Mouse (Mus musculus) cerebellum, postnatal 4 days (tissue): ENCODE data around the gene Sdk2.
A peak's percentile ranks its signal among the peaks of the same experiment; 100 is the strongest.

Experiments used
- DNase-seq, 2 experiments: peaks; one replicate each; pipeline ENCODE4 v3.0.0; 2022; ENCODE audit warnings: low spot score in 2 of 2, mixed read lengths in 1 of 2

Sdk2 gene

DNA sequence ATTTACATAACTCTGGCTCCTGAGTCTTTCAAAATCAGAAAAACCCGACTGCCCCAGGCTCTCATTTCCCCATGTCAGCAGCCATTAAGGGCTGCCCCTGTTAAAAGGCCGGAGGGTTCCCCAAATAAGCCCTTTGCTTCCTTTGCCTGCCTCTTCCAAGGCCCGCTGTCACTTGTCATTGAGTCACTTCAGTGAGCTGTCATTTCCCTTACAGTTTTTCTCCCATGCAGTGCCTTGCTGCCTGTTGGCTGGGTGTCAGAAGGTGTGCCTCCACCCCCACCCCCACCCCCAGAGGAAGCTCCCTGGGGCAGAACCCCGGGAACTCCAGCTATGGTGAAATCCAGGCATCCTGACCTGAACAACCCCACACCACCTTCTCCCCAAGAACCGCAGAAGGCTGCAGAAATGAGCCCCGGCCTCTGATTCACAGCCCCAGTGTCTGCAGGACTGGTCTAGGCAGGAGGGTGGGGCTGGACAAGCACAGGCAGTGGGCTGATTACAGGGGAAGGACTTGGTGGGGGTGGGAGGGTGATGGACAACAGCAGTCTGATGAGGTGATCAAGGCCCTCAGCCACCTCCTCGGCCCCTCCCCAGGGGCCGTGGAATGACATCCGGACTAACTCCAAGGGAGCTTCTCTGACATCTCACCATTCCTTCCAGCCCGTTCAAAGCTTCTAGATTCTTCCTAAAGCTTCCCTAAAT is 300.4 kb downstream of the Sdk2 start:
- DNase-seq, result no peak

DNA sequence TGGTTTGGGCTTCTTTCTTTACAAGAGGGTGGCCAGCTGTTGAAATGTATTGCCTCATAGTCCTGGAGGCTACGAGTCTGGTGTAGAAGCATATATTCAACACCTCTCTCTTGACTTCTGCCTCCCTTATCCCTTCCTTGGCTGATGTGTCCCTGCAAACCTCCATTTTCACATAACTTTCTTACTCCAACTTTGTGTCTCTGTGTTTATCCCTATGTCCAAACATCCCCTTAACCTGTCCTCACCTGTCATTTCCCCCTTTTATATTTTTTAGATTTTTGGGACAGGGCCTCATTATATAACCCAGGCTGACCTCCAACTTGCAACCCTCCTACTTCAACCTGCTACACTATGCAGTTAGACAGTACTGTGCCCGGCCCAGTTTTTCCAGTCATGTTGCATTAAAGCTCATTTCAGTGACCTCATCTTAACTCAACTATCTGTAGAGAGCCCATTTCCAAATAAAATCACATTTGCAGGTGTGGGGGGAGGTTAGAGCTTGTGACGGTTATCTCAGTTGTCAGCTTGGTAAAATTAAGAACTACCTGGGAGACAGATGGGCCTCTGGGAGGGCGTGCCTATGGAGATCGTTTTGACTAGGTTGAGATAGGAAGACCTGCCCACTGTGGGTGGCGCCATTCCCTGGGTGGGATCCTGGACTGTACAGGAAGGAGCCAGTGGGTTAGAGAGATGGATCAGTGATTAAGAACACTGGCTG is 302.6 kb downstream of the Sdk2 start:
- DNase-seq, result no peak

DNA sequence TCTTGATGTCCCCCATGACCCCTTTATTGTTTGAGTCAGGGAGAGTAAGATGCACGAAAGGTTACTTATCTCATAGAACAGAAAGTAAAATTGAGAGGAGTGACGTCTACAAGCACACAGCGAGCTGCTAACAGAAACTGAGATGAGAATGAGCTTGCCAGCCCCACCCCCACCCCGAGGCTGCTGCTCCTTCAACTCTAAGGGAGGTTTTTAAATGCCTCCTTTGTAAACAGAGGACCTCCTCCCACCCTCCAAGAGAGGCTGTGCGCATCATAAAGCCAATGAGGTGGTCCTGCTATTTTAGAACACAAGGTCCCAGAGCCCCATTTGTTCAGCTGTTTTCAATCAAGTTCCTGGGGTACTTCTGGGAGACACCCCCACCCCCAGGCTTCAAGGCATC is 303.4 kb downstream of the Sdk2 start:
- no peak for DNase-seq

DNA sequence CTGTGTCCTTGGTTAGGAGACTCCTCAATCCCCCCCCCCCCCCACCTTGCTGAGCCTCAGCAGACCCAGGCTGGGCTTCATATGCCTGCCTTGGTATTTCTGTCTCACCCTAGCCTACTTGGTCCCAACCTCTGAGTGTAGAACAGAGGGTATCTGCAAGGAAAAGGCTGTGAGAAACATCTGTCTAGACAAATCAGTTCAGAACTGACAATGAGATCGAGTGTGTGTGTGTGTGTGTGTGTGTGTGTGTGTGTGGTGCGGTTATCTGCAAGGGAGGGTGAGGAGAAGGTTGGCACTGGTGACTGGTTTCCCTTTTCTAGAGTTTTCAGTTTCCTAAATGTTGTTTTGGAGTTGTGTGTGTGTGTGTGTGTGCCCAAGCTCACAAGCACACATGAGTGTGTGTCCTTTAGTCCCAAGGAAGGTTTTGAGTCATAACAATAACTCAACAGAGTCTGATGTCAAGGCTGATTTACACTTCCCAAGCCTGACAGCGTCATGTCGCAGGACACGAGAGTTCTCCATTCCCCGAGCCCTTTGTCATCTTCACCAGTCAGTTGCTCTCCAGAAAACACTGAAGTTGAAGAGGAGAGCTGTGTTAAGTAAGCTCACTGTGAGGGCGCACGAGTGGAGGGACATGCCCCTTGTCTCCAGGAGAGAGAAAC is 304.6 kb downstream of the Sdk2 start:
- no peak for DNase-seq

DNA sequence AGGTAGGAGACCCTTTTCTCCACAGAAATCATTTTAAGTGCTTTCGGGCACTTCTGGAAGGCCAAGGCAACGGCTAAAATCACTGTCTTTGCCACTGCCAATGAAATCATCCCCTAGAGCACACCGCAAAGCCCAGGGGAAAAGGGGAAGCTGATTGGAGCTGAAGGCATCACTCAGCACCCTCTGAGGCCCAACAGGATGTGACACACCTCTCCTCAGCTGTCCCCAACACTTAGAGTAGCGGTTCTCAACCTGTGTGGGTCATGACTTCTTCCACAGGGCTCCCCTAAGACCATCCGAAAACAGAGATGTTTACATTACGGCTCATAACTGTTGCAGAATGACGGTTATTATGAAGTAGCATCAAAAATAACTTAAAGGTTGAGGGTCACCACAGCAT is 305.2 kb downstream of the Sdk2 start:
- DNase-seq, result no peak

DNA sequence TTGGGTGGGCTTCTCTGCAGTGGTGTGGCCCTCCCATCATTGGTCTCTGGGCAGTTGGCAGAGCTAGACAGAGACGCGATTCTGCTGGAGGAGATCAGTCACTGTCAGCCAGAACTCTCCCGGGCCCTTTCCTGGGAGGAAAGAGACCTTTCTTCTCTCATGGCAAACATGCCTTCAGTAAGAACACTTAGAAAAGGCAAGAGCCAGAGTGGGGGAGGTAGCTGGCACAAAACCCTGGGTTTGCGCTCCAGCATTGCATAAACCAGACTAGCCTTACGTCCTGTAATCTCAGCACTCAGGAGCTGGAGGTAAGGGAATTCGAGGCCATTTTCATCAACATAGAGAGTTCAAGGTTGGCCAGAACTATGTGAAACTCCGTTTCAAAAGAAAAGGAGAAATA is 306.4 kb downstream of the Sdk2 start:
- DNase-seq, result no peak

DNA sequence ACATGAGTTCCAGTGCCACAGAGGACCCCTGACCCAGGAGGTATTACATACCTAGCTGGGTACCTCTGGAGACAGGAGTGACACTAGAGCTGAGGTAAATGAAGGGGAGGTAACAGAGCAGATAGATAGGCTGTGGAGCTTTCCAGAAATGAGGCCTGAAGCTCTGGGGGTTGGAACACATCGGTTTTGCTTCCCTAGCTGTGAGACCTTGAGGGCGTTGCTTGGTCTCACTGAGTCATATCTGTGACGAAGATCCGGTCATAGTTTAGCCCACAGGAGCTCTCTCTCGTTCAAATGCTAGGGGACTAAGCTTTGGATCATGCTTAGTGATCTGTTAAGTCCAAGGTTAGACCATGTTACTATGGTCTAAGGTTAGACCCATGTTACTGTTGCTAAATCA is 308.0 kb downstream of the Sdk2 start:
- no peak for DNase-seq

DNA sequence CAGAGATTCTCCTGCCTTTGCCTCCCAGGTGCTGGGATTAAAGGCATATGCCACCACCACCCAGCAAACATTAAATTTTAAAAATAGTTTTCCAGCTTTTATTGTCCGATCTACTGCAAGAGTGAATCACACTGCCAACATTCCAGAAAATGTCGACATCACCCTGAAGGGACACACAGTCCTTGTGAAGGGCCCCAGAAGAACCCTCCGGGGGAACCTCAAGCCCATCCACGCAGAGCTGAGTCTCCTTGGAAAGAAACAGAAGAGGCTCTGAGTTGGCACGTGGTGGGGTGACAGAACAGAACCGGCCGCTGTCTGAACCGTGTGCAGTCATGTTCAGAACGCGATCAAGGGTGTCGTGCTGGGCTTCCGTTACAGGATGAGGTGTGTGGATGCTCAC is 310.3 kb downstream of the Sdk2 start:
- DNase-seq, result no peak

DNA sequence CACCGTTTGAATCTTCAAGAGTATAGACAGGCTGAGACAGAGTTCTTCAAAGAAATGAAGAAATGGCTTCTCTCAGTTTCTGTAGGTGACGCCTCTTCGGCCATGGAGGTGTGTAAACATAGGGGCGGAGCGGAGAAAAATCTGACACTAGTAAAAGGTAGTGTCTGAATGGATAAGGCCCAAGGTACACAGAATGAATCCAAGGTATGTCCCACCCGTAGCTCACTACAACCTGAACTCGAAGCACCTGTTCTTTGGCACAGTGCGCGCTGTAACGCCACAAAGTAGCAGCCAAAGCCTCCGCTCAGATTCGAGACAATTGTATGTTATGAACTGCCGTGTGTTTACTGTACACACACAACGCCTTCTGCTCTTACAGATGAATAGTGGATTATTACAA is 311.0 kb downstream of the Sdk2 start:
- no peak for DNase-seq

DNA sequence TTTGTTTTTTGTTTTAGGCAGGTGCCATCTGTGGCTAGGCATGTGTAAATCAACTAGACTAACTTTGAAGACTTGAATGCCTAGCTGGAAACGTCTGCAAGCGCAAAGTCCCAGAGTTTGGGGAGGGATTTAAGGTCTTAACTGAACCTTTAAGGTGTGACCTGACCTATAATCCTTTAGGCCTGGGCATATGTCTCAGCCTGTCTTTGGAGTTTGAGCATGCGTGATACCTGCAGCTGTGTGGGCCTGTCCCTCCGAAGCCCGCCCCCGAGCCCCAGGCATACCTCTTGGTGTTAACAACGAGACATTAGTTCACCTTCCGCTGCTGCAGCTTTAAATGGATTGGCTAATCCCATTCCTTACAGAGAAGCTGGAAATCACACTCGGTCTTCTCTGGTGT is 312.0 kb downstream of the Sdk2 start:
- no peak for DNase-seq

DNA sequence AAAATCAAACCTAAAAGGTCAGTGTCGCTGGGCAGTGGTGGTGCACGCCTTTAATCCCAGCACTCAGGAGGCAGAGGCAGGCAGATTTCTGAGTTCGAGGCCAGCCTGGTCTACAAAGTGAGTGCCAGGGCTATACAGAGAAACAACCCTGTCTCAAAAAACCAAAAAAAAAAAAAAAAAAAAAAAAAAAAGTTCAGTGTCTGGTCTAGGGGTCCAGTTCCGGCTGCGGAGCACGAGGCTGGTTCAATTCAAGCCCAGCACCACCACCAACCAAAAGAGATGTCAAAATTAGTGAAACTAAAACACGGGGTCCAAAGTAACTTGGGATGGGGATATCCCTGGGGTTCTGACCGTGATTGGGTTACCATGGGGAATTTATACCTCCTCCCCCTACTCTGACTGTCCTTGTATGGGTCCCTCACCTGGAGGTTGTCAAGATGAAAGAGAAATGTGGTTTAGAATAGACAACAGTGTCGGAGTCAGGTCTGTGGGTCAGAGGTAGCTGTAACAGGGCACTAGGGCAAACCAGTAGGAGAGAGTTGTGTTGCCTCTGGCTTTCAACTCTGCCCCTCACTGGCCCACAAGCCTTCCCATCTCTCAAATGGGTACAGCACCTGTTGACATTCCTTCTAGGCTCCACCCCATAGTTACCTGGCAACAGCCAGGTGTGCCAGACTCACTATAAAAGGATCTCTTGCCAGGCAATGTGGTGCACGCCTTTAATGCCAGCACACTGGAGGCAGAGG is 314.0 kb downstream of the Sdk2 start:
- DNase-seq, result no peak

DNA sequence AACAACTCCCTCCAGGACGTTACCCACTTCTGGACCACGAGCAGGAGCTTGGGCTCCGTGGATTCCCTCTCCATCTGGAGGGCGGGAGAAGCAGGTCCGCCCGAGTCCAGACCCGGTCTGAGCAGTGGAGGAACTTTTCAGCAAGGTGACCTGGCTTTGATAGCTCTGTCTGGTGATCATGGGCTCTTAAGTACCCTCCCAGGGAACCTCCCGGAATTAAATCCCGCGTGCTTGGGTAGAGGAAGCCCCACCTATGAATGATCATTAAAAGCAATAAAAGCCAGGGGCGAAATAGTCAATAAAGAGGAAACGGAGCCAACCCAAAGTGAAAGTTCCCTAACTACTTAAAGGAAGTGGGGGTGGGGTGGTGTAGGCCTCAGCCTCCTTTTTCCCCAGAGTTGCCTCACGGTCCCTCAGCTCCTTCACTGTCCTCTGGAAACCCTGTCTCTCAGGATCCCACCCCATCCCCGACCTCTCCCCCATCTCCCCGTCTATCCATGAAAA is 314.6 kb downstream of the Sdk2 start:
- DNase-seq, result no peak

DNA sequence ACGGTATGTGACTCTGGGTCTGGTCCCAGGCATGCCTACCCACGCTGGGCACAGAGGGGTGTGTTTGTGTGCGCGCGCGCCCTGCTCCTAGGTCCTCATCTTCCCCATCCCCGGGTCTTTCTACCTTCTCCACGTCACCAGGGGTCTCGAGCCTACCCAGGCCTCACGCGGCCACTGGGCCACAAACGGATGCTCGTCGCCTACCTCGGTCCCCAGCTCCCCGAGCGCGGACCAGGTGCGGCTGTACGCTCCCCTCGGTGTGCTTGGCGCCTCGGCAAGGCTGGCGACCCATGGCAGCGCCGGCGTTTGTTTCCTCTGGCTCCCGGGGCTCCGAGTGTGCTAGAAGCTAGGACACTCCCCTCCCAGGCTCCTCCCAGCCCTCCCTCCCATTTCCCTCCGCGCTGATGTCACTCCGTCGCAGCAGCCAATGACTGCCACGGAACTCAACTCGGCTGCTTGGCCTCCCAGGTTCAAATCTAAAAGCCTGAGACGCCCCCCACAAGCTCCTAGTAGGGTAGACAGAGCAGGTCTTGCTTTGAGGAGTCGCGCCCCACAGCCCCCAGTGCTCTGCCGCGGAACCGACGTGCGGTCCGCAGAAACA is 315.3 kb downstream of the Sdk2 start, which contains the start of gene Cdc42ep4:
TSS of gene Cdc42ep4 (minus strand) at position 398 of the 601 bp plus-strand sequence.
- DNase-seq, result peak; percentile 54 to 76

DNA sequence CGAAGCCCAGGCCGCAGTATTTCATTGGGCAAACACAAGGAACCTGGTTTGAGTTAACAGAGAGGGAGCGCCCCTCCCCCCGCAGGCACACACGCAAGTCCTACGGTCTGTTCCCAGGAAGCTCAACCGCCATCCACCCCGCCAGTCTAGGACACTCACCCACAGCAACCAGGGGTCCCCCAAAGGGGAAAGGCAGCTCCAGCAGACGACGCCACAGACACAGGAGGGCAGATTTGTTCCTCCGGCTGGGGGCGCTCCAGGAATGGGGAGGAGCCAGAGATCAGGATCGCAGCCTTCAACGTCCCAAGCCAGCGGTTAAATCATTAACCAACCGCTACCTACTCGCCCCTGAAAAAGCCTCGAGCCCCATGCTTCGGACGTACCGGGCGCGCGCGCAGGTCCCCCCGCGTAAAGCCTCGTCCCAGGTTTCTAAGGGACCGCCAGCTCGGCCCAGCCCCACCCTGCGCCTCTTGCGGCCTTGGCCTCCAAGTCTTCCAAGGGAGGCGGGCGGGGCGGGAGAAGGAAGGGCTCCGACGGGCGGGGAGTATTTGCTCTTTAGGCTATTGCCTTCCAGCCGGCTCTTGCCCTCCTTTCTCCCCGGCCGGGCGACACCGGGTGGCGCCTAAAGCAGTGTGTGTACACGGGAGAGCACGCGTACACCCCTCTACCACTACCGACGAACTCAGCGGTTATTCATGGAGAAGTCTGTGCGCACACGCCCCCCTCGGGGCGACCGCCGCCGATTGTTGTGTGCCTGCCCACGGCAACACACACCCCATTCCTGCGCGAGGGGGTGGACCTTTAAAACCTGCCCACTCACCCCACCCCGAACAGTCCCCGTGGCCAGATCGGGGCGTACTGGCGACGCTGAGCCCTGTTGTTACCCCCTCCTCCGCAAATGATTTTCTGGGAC is 316.0 kb downstream of the Sdk2 start:
- DNase-seq, result peak; percentile 50 to 60

DNA sequence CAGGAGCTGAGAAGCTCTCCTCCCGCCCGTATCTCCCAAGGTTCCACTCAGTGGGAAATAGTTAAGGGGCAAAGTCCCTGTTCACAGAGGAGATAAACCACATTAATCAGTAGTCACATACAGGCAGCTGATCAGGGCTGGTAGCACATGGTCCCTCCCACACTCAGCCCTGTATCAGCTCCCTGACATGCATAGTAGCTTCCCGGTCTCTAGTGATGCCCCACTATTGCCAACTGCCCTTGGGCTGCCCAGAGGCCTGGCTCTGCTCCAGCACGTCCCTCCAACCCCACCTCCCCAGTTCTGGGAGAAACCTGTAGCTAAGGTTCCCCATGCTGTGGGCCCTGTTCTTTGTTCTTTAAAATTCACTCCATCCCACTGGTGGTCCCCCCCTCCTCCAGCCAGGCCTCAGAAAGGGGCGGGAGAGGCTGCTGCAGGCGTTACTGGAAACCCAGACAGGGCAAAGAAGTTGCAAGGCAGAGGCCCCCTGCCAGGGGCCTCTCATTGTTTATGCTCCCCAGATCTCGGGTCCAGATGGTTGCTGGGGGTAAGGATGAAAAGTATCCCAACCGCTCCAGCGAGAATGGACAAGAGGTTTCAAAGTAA is 317.0 kb downstream of the Sdk2 start:
- no peak for DNase-seq

DNA sequence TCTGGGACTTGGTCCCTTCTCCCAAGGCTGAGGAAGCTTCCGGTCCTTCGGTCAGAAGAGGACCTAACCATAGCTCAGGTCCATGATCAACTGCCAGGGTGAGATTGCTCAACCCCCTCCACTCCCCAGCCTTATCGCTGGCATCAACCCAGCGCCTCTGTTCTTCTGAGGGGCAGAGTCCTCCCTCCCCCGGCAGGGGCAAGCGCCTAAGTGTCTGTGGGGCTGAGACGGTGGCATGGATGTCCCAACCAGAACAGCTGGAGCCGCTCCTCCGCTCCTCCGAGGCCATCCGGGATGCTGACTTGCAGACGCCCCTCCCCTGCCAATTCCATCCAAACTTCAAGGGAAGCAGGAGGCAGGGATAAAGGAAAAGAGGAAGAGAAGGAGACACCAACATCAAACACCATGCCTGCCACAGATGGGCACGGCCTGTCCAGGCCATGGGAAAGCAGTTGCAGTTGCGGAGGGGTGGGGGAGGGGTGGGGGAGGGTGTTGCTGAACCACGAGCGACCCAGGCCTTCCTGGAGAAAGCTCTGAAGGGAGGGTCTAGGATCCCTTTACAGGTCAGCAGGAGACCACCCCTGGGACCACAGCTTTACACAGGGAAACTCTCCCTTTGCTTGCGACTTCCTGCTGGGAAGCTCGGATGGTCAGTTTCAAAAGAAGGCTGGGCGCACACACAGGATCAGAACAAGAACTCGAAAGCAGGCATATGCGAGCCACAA is 317.9 kb downstream of the Sdk2 start:
- DNase-seq, result no peak

DNA sequence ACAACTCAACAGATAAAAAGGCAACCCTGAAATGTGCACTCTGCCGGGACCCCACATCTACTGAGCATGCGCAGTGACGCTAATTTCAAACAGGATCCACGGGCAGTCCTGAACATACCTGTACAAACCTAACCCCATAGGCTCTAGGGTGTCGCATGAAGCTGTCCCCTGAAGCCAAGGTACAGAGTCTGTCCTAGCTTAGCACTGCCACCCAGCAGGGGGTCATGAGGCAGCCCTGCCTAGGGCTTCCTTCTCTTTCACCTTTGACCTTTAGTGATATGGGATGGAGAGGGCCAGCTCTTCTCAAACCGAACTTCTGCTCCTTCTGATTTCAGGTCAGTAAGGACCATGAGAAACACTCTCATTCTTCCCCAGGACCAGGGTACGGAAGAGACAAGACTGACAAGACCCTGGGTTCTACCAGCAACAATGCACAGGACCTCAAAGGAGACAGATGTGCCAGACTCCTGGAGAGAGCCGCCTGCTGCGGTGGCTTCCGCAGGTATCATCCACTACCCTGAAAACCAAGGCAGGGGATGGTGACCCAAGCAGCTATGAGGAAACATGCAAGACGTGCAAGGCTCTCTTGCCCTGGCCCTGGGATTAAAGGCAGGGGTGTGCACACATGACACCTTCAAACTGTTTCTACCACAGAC is 319.0 kb downstream of the Sdk2 start:
- DNase-seq, result no peak

DNA sequence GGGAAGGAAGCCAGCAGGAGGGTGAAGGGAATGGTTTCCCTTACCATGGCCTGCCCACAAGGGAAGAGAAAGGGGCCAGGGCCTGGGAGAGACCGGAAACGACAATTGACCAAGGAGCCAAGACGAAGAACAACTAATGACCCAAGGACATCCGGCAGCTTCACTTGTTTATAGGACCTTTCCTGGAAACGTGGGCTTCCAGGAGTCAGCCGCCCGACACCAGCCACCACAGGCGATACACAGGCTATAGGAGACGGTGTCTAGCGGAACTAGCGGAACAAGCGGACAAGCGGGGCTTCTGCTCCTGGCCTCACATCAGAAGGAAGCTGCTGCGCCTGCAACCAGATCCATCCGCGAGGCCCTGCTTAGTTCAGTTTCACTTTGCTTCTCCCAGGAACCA is 319.8 kb downstream of the Sdk2 start:
- no peak for DNase-seq

DNA sequence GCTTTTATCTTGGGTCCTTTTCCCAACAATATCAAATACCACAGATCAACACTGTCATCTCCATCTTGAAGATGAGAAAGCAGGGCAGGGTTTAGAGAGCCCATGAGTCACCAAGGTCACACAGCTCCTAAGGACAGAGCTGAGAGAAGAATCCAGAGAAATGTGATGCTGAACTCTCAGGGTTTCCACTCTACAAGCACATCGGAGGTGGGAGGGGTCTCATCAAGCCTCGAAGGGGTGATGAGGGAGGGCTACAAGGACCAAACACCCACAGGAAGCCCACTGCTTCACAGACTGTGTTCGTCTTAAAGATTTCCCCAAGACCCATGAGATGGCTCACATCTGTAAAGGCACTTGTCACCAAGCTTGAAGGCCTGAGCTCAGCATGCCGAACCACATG is 320.9 kb downstream of the Sdk2 start:
- no peak for DNase-seq
